Comparison of ENCODE assay signal across 8 mouse cellular contexts in the genomic region with DNA sequence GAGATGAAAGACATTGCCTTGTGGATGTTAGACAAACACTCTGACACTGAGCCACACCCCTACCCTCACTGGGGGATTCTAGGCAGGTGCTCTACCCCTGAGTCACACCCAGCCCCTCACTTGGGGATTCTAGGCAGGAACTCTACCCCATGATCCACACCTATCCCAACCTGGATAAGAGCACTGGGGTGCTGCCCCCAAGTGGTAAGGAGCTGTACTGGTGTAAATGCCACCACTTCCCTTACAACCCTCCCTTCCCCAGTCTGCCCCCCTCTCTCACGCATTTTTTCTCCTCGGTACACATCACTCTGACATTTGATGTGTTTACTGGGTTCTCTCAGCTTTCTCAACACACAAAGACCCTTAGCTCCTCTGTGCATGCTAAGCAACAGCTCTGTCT.
A peak's percentile ranks its signal among the peaks of the same experiment; 100 is the strongest.
DNase-seq lines count a peak whose midpoint lies in the region; ATAC-seq and TF ChIP-seq lines count a peak whose summit lies in the region.

No protein-coding gene starts in this region.

- intact Hi-C loops in left cerebral cortex, postnatal 10 days (cut with DNase I), result loop anchor here (5.0 kb wide), 1 partner anchor 96 kb away; no protein-coding TSS in a partner anchor

- no peaks in the 10 kb centered on the region for H3K27me3 ChIP-seq in hindbrain, embryonic 11.5 days (ENCODE audit: control insufficient read depth, insufficient read depth, low read length)
- H3K27me3 ChIP-seq in hindbrain, embryonic 12.5 days, result no peaks in the 10 kb centered on the region
- H3K27me3 ChIP-seq in MEL (ENCODE audit: control insufficient read depth in 1 of 2, insufficient read depth in 2 of 2, low read length in 2 of 2), result peaks cover 0 to 2% of the 10 kb centered on the region in 2 experiments; a peak in 1 of 4 replicates

- H3K79me2 ChIP-seq in MEL (ENCODE audit: control insufficient read depth, insufficient read depth, low read length, poor library complexity), result no peaks in the 10 kb centered on the region

- peak; percentile 34 for DNase-seq in hindbrain, embryonic 11.5 days (ENCODE audit: low spot score)
- peak; percentile 62 for DNase-seq in 3T3-L1 (ENCODE audit: low read depth, low spot score)
- peak; percentile 27 for DNase-seq in MEL (ENCODE audit: low read depth, low spot score)
- DNase-seq in cerebellum, postnatal 10 days, result peak; percentile 74 to 80
- DNase-seq in lung, postnatal 10 days, result peak; percentile 32
- no peak for DNase-seq in c-Kit-positive CD71-positive TER-119-positive erythroid progenitor cells, embryonic 14.5 days (ENCODE audit: low spot score)
- DNase-seq in left cerebral cortex, postnatal 10 days (ENCODE audit: extremely low spot score in 1 of 2, low spot score in 2 of 2), result no peak

- TF ChIP-seq POLR2A in MEL (IDR thresholded peaks at IDR 0.05; ENCODE audit: control insufficient read depth in 1 of 2, insufficient read depth in 1 of 2, low read depth in 1 of 2, low read length in 2 of 2, poor library complexity in 1 of 2), result no peak

- WGBS in hindbrain, embryonic 11.5 days, result 16% methylated on average over 2 of the region's 2 CpGs
- 18% methylated on average over 2 of the region's 2 CpGs for WGBS in hindbrain, embryonic 12.5 days

- H3K9me3 ChIP-seq in hindbrain, embryonic 11.5 days (ENCODE audit: control insufficient read depth, low read length), result no peaks in the 10 kb centered on the region
- no peaks in the 10 kb centered on the region for H3K9me3 ChIP-seq in hindbrain, embryonic 12.5 days (replicated peaks)
- H3K9me3 ChIP-seq in MEL (replicated peaks; ENCODE audit: insufficient read depth, low read length), result no peaks in the 10 kb centered on the region

- no peak overlapping the region for H3K4me3 ChIP-seq in hindbrain, embryonic 11.5 days (ENCODE audit: low read depth, low read length)
- H3K4me3 ChIP-seq in hindbrain, embryonic 12.5 days, result no peak overlapping the region
- H3K4me3 ChIP-seq in MEL (ENCODE audit: control insufficient read depth in 1 of 2, insufficient read depth in 1 of 2, low read depth in 2 of 2, low read length in 2 of 2), result no peak overlapping the region

- no peak for ATAC-seq in hindbrain, embryonic 11.5 days (ENCODE audit: low FRiP score)
- ATAC-seq in hindbrain, embryonic 12.5 days (ENCODE audit: low FRiP score), result no peak

- no peak overlapping the region for H3K27ac ChIP-seq in hindbrain, embryonic 11.5 days (ENCODE audit: low read depth, low read length)
- no peak overlapping the region for H3K27ac ChIP-seq in hindbrain, embryonic 12.5 days
- H3K27ac ChIP-seq in MEL (ENCODE audit: control insufficient read depth, low read depth, low read length), result no peak overlapping the region

- H3K4me2 ChIP-seq in hindbrain, embryonic 11.5 days (replicated peaks; ENCODE audit: low read depth, low read length), result no peak overlapping the region
- H3K4me2 ChIP-seq in hindbrain, embryonic 12.5 days (replicated peaks), result no peak overlapping the region

- H3K36me3 ChIP-seq in hindbrain, embryonic 11.5 days (ENCODE audit: control insufficient read depth, insufficient read depth, low read length), result no peaks in the 10 kb centered on the region
- H3K36me3 ChIP-seq in hindbrain, embryonic 12.5 days, result 0 out of 2 replicates have a peak, but pooled peaks cover 4% of the 10 kb centered on the region
- no peaks in the 10 kb centered on the region for H3K36me3 ChIP-seq in MEL (ENCODE audit: control insufficient read depth in 1 of 2, insufficient read depth in 2 of 2, low read length in 2 of 2)

- peak; percentile 29 for TF ChIP-seq RAD21 in MEL (IDR thresholded peaks at IDR 0.05; ENCODE audit: low read depth, low read length)

- H3K9ac ChIP-seq in hindbrain, embryonic 11.5 days (ENCODE audit: low read depth, low read length), result no peak overlapping the region
- H3K9ac ChIP-seq in hindbrain, embryonic 12.5 days, result no peak overlapping the region
- H3K9ac ChIP-seq in MEL (ENCODE audit: control insufficient read depth, low read depth, low read length, poor library complexity, severe bottlenecking), result no peak overlapping the region

- no peak for TF ChIP-seq EP300 in MEL (IDR thresholded peaks at IDR 0.05; ENCODE audit: low read depth in 1 of 2, low read length in 2 of 2)

- no peaks in the 10 kb centered on the region for H3K4me1 ChIP-seq in hindbrain, embryonic 11.5 days (replicated peaks; ENCODE audit: control insufficient read depth, insufficient read depth, low read length)
- H3K4me1 ChIP-seq in hindbrain, embryonic 12.5 days, result no peaks in the 10 kb centered on the region
- H3K4me1 ChIP-seq in MEL (ENCODE audit: control insufficient read depth in 1 of 2, insufficient read depth in 2 of 2, low read length in 2 of 2), result no peaks in the 10 kb centered on the region

- TF ChIP-seq CTCF in MEL (IDR thresholded peaks at IDR 0.05 in 2 of 3, conservative IDR thresholded peaks at IDR 0.05 in 1 of 3; ENCODE audit: control insufficient read depth in 1 of 3, insufficient read depth in 1 of 3, low read depth in 2 of 3, low read length in 3 of 3, poor library complexity in 1 of 3, severe bottlenecking in 1 of 3), result peak; percentile 56 to 60 (median 57)

TF ChIP-seq in MEL, 35 proteins besides CTCF, POLR2A, EP300 and RAD21:
- TF ChIP-seq SMC3 (IDR thresholded peaks at IDR 0.05; ENCODE audit: low read depth, low read length), result peak; percentile 46
- TF ChIP-seq GATA1 (IDR thresholded peaks at IDR 0.05; ENCODE audit: low read depth, low read length), result no peak

Comparison
In these comparisons a context has a peak if more than half of its experiments do, and no peak if none do; other contexts are left out.
1. DNase-seq: peak in hindbrain, embryonic 11.5 days (single experiment), 3T3-L1 (single experiment), MEL (single experiment), cerebellum, postnatal 10 days (2 of 2) and lung, postnatal 10 days (single experiment); none in c-Kit-positive CD71-positive TER-119-positive erythroid progenitor cells, embryonic 14.5 days (single experiment) and left cerebral cortex, postnatal 10 days (0 of 2).